Mouse (Mus musculus): ENCODE measurements around the gene Tbc1d2.
"Not testable (repeated sequence)": the region's sequence is repeated elsewhere in the genome, so short reads cannot be mapped to it uniquely, and the experiment has no call there.

Gene Tbc1d2

GRCm38 (mm10) chr4:46641283-46641682 is 8.7 kb downstream of the Tbc1d2 start:
- no peak for DNase-seq

DNA sequence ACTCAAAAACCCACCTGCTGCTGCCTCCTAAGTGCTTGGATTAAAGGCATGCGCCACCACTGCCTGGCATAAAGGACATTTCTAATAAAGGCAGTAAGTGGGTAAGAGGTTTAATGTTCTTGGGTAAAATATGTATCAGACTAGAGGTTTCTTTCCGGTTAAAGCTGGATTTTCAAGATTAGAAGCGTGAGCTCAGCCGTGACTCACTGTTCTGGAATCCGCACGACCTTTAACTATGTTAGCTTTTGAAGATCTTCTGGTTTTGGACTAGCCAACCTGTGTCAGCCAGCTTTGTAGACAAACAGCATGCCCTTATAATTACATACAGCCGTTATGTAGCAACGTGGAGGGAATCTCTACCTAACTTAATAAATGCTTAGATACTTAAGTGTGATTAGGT is 10.1 kb downstream of the Tbc1d2 start:
- no peak for DNase-seq

- DNase-seq, result not testable (repeated sequence)
Observed at GRCm38 (mm10) chr4:46637250-46637649, 12.8 kb downstream of the Tbc1d2 start.

- DNase-seq, result no peak
Observed at GRCm38 (mm10) chr4:46635702-46636430, 14.1 kb downstream of the Tbc1d2 start.

- DNase-seq, result no peak
Observed at GRCm38 (mm10) chr4:46634881-46635280, 15.1 kb downstream of the Tbc1d2 start.

GRCm38 (mm10) chr4:46633565-46633964 is 16.4 kb downstream of the Tbc1d2 start:
- DNase-seq, result not testable (repeated sequence)

DNA sequence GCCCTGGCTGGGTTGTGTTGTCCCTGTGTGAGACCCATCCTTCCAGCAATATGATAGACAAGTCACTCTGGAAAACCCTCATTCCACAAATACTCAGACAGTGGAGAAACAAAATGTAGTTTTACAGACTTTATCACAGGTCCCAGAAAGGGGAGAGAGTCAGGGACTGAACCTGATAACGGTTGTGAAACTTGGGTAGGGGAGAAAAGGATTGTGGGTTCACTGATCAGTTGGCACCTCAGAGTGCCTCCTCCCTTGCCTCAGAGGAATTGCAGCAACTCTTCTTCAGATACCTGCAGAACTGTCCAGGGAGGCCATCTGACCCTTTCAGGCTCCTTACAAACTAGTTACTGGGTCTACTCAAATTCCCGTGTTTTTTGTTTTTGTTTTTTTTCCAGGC is 17.5 kb downstream of the Tbc1d2 start:
- no peak for DNase-seq

GRCm38 (mm10) chr4:46630390-46630789 is 19.6 kb downstream of the Tbc1d2 start:
- DNase-seq, result no peak

DNA sequence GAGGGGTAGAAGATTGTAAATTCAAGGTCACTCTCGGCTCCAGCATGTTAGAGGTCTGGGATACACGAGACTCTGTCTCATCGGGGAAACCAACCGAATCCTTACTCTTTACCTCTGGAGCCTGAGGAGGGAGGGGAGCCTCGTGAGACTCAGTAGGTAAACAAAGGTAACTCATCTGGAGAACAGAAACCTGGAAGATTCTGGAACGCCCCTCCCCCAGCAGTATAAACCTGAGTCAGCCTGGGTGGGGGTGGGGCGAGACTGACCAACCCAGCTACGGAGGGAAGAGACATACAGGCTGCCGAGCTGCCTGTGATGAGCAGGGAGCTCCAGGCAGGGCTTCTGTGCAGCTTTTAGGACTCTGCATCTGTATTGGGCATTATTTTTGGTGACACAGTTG is 21.1 kb downstream of the Tbc1d2 start:
- no peak for DNase-seq

DNA sequence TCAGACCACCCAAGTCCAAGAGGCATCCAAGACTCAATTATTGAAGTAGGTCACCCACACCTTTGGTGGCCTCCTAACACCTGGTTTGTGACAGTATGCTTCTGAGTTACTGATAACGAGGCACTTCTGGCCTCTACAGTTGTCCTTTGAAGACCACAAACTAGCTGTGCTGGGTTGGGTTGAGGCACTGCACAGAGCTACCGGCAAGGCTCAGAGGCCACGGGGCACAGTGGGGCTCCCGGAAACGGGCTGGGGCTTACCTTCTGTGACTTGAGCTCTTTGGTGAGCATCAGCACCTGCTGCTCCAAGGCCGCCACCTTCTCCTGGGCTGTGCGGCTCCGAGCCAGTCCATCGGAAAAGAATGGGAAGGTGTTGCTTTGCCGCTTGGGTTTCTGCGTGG is 21.9 kb downstream of the Tbc1d2 start:
- no peak for DNase-seq

DNA sequence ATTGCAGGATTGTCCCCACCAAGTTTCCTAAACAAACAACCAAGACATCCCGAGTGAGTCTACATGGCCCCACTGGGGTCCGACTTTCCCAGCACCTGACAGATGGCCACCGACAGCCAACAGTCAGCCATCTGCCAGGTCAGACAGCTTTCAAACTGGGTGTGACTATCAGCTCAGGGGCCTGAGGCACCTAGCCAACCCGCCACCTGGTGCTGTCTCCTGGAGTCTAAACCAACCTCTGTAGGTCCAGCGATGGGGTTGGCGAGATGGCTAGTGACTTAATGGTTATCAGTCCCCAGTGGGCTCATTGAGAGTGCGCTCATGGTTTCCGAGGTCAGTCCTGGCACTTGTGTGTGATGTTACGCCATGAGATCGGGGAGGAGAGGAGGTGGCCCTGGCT is 24.9 kb downstream of the Tbc1d2 start:
- peak; percentile 91 for DNase-seq

- DNase-seq, result no peak
Observed at GRCm38 (mm10) chr4:46623007-46623406, 27.0 kb downstream of the Tbc1d2 start.

- DNase-seq, result no peak
Observed at GRCm38 (mm10) chr4:46620946-46621345, 29.1 kb downstream of the Tbc1d2 start.

DNA sequence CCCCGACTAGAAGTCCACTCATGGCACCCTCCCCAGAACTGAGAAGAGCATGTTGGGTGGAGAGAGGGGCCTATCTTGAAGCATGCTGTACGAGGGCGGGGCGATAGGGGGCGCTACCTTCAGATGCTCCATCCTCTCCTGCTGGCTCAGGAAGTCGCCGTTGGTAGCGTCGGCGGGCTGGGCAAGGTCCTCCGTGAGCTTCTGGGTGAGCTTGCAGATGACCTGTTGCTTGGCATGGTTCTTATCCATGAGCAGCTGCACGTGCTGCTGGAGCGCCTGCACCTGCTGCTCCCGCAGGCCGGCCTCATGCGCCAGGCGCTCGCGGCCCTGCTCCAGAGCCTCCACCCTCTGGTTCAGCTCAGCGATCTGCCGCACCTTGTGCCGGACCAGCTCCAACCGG is 29.7 kb downstream of the Tbc1d2 start:
- DNase-seq, result peak; percentile 48

GRCm38 (mm10) chr4:46618196-46618817 is 31.7 kb downstream of the Tbc1d2 start:
- no peak for DNase-seq

DNA sequence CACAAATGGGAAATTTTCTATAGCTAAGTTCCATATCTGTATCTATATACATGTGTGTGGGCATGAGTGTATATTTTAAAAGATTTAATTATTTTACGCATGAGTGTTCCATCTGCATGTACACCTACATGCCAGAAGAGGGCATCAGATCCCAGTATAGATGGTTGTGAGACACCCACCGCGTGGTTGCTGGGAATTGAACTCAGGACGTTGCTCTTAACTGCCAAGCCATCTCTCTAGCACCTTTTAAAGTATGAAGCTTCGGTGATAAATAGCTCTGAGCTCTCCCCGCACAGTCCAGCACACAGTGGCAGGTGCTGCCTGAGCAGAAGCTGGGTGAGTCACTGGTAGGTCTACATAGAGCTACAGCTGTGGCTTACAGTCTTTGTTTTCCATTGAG is 32.6 kb downstream of the Tbc1d2 start:
- DNase-seq, result no peak

DNA sequence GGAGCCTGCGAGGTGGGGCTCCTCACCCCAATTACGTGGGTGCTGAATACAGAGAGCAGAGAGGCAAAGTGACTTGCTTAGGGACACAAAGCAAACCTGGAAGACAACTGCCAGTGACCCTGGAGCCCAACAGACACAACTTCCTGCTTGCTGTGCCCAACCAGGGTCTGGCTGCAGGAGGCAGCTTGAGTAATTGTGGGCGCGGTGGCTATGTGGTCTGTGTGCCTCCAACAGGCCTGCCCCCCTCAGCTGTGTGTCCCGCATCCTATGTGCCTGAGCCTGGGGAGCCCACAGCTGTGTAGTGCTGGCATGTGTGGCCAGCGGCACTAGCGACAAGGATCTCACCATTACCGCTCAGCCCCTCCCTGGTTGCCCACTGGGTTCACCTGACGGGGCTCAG is 35.4 kb downstream of the Tbc1d2 start:
- DNase-seq, result no peak

- no peak for DNase-seq
Observed at GRCm38 (mm10) chr4:46613618-46614017, 36.4 kb downstream of the Tbc1d2 start.

DNA sequence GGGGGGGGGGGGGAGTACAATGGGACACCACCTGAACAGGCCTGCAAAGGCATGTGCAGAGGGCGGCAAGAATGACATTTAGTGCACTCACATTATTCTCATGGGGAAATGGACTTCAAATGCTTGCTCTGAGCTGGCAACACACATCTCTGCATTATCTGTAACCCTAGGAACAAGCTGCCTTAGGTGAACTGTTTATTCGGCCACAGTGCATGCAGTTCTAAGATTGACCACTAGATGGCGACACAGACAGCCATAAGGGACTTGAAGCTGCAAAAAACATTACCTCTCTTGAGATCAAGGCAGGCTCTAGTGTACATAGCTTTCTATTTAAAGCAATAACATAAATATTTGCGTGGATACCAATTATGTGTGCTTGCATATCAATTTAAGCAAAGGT is 38.8 kb downstream of the Tbc1d2 start:
- peak; percentile 94 for DNase-seq

- no peak for DNase-seq
Observed at GRCm38 (mm10) chr4:46607601-46608000, 42.4 kb downstream of the Tbc1d2 start.

DNA sequence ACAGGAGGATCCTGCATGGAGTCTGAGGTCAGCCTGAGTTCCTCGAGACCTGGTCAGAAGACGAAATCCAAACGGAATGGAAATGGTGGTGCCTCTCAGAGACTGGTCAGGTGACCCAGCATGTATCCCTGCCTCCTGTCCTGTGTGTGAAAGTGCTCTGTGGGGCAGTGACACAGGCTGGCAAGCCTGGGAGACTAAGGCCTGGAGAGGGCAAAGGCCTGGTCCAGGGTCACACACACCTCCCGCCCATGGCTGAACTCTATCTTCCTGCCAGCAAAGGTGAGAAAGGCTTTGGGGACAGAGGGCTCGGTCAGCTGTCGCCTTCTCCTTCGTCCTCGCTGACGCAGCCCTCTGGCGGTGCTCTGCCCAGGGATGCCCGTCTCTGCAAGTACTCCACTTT is 44.6 kb downstream of the Tbc1d2 start:
- DNase-seq, result no peak

GRCm38 (mm10) chr4:46602704-46603103 is 47.3 kb downstream of the Tbc1d2 start:
- DNase-seq, result peak; percentile 58

- peak; percentile 93 for DNase-seq
Observed at GRCm38 (mm10) chr4:46601844-46602423, 48.1 kb downstream of the Tbc1d2 start, which contains the start of gene Coro2a. TSS of gene Coro2a (minus strand) at chr4:46602202.

- peak; percentile 82 for DNase-seq
Observed at GRCm38 (mm10) chr4:46601258-46601843, 48.7 kb downstream of the Tbc1d2 start.
